Mouse (Mus musculus): ENCODE results near the gene Abhd4.

Abhd4 gene

GRCm38 (mm10) chr14:54284839-54285238, 30.9 kb downstream of the Abhd4 start, which contains the start of gene Olfr49:
Gene Olfr49 (minus strand): TSS chr14:54284939.
- no peak for DNase-seq

- DNase-seq: no peak
Measured at GRCm38 (mm10) chr14:54300136-54300535, 46.1 kb downstream of the Abhd4 start.

- no peak for DNase-seq
Measured at GRCm38 (mm10) chr14:54300676-54301075, 46.7 kb downstream of the Abhd4 start.

- DNase-seq: no peak
Measured at GRCm38 (mm10) chr14:54311763-54312162, 57.8 kb downstream of the Abhd4 start.
